Mouse (Mus musculus): ENCODE data around the gene Tor3a. TPM values are rescaled to one million over a fixed set of nuclear protein-coding genes. Genes with fewer than 3 reads are reported as not detected.

Gene Tor3a
- total and polyA plus RNA-seq, 3 experiments = 6.7 to 9.4 TPM; not detected in 1

GRCm38 (mm10) chr1:156648705-156649104 is 25.5 kb downstream of the Tor3a start:
- Histone ChIP-seq H3K9me3 (replicated peaks; ENCODE audit: insufficient read depth, low read length) (no peaks in the 10 kb centered on the region), H3K27ac (ENCODE audit: control insufficient read depth, low read depth, low read length) (no peak overlapping the region), H3K27me3 (ENCODE audit: control insufficient read depth in 1 of 2, insufficient read depth in 2 of 2, low read length in 2 of 2) (no peaks in the 10 kb centered on the region), H3K36me3 (ENCODE audit: control insufficient read depth in 1 of 2, insufficient read depth in 2 of 2, low read length in 2 of 2) (peaks cover 3 to 9% of the 10 kb centered on the region in 2 experiments; a peak in 3 of 4 replicates), H3K4me1 (ENCODE audit: control insufficient read depth in 1 of 2, insufficient read depth in 2 of 2, low read length in 2 of 2) (peaks cover 0 to 6% of the 10 kb centered on the region in 2 experiments; a peak in 1 of 4 replicates), H3K9ac (ENCODE audit: control insufficient read depth, low read depth, low read length, poor library complexity, severe bottlenecking) (no peak overlapping the region), H3K4me3 (ENCODE audit: control insufficient read depth in 1 of 2, insufficient read depth in 1 of 2, low read depth in 2 of 2, low read length in 2 of 2) (no peak overlapping the region), H3K79me2 (ENCODE audit: control insufficient read depth, insufficient read depth, low read length, poor library complexity) (no peaks in the 10 kb centered on the region)
- TF ChIP-seq ZKSCAN1 (IDR thresholded peaks at IDR 0.05; ENCODE audit: low read depth, low read length) (no peak), JUND (IDR thresholded peaks at IDR 0.05; ENCODE audit: low read depth, low read length) (no peak)
- DNase-seq (ENCODE audit: low read depth, low spot score) = no peak

GRCm38 (mm10) chr1:156645971-156646370 is 28.2 kb downstream of the Tor3a start:
- no peaks in the 10 kb centered on the region for H3K27me3 ChIP-seq (ENCODE audit: control insufficient read depth in 1 of 2, insufficient read depth in 2 of 2, low read length in 2 of 2)
- H3K36me3 ChIP-seq (ENCODE audit: control insufficient read depth in 1 of 2, insufficient read depth in 2 of 2, low read length in 2 of 2) = peaks cover 3 to 22% of the 10 kb centered on the region in 2 experiments; a peak in 3 of 4 replicates
- H3K9ac ChIP-seq (ENCODE audit: control insufficient read depth, low read depth, low read length, poor library complexity, severe bottlenecking) = no peak overlapping the region
- TF ChIP-seq HCFC1 (IDR thresholded peaks at IDR 0.05; ENCODE audit: low read depth, low read length) (no peak), RCOR1 (IDR thresholded peaks at IDR 0.05; ENCODE audit: low read depth, low read length) (no peak), TCF12 (IDR thresholded peaks at IDR 0.05; ENCODE audit: low read depth, low read length) (no peak), EP300 (IDR thresholded peaks at IDR 0.05; ENCODE audit: low read depth in 1 of 2, low read length in 2 of 2) (no peak), MXI1 (IDR thresholded peaks at IDR 0.05; ENCODE audit: low read depth, low read length) (no peak), MYB (IDR thresholded peaks at IDR 0.05; ENCODE audit: low read depth, low read length) (no peak), ZNF384 (IDR thresholded peaks at IDR 0.05; ENCODE audit: low read depth, low read length) (no peak), POLR2AphosphoS2 (IDR thresholded peaks at IDR 0.05; ENCODE audit: low read length) (no peak), SMC3 (IDR thresholded peaks at IDR 0.05; ENCODE audit: low read depth, low read length) (no peak), KAT2A (conservative IDR thresholded peaks at IDR 0.05; ENCODE audit: low read depth, low read length) (no peak)
- no peak overlapping the region for H3K27ac ChIP-seq (ENCODE audit: control insufficient read depth, low read depth, low read length)
- H3K9me3 ChIP-seq (replicated peaks; ENCODE audit: insufficient read depth, low read length) = no peaks in the 10 kb centered on the region
- no peak for DNase-seq (ENCODE audit: low read depth, low spot score)
- H3K79me2 ChIP-seq (ENCODE audit: control insufficient read depth, insufficient read depth, low read length, poor library complexity) = no peaks in the 10 kb centered on the region
- H3K4me1 ChIP-seq (ENCODE audit: control insufficient read depth in 1 of 2, insufficient read depth in 2 of 2, low read length in 2 of 2) = peaks cover 0 to 19% of the 10 kb centered on the region in 2 experiments; a peak in 3 of 4 replicates
- no peak overlapping the region for H3K4me3 ChIP-seq (ENCODE audit: control insufficient read depth in 1 of 2, insufficient read depth in 1 of 2, low read depth in 2 of 2, low read length in 2 of 2)

GRCm38 (mm10) chr1:156644780-156645523 is 29.2 kb downstream of the Tor3a start:
- no peaks in the 10 kb centered on the region for H3K27me3 ChIP-seq (ENCODE audit: control insufficient read depth in 1 of 2, insufficient read depth in 2 of 2, low read length in 2 of 2)
- peaks cover 0 to 19% of the 10 kb centered on the region in 2 experiments; a peak in 3 of 4 replicates for H3K4me1 ChIP-seq (ENCODE audit: control insufficient read depth in 1 of 2, insufficient read depth in 2 of 2, low read length in 2 of 2)
- no peak overlapping the region for H3K9ac ChIP-seq (ENCODE audit: control insufficient read depth, low read depth, low read length, poor library complexity, severe bottlenecking)
- no peak overlapping the region for H3K4me3 ChIP-seq (ENCODE audit: control insufficient read depth in 1 of 2, insufficient read depth in 1 of 2, low read depth in 2 of 2, low read length in 2 of 2)
- TF ChIP-seq SIN3A (IDR thresholded peaks at IDR 0.05; ENCODE audit: low read length) (no peak), JUND (IDR thresholded peaks at IDR 0.05; ENCODE audit: low read depth, low read length) (no peak), ETS1 (IDR thresholded peaks at IDR 0.05; ENCODE audit: low read depth, low read length) (no peak), RCOR1 (IDR thresholded peaks at IDR 0.05; ENCODE audit: low read depth, low read length) (no peak), MAFK (IDR thresholded peaks at IDR 0.05; ENCODE audit: borderline replicate concordance, low read depth, low read length) (no peak), MXI1 (IDR thresholded peaks at IDR 0.05; ENCODE audit: low read depth, low read length) (no peak), USF1 (IDR thresholded peaks at IDR 0.05; ENCODE audit: low read depth, low read length) (no peak), NRF1 (IDR thresholded peaks at IDR 0.05; ENCODE audit: insufficient read depth, low read depth, low read length, poor library complexity, severe bottlenecking) (no peak), CHD2 (IDR thresholded peaks at IDR 0.05; ENCODE audit: low read length) (no peak)
- no peak for DNase-seq (ENCODE audit: low read depth, low spot score)
- no peak overlapping the region for H3K27ac ChIP-seq (ENCODE audit: control insufficient read depth, low read depth, low read length)
- no peaks in the 10 kb centered on the region for H3K9me3 ChIP-seq (replicated peaks; ENCODE audit: insufficient read depth, low read length)
- no peaks in the 10 kb centered on the region for H3K79me2 ChIP-seq (ENCODE audit: control insufficient read depth, insufficient read depth, low read length, poor library complexity)
- peaks cover 3 to 22% of the 10 kb centered on the region in 2 experiments; a peak in 3 of 4 replicates for H3K36me3 ChIP-seq (ENCODE audit: control insufficient read depth in 1 of 2, insufficient read depth in 2 of 2, low read length in 2 of 2)
